Mouse (Mus musculus) midbrain, embryonic 14.5 days (tissue): Measurements from ENCODE around the gene Kpna2. TPM values are rescaled to one million over a fixed set of nuclear protein-coding genes. Genes with fewer than 3 reads are reported as not detected.
"Not testable (repeated sequence)": the region's sequence is repeated elsewhere in the genome, so short reads cannot be mapped to it uniquely, and the experiment has no call there.

Experiments
- ATAC-seq: fragments of 200-750 bp; cut with Nextera tagmentation; 2 replicates; pipeline ENCODE4 v1.8.0; 2017; ENCODE audit warnings: moderate number of reproducible peaks, moderate library complexity; ENCODE audit not compliant: low FRiP score, low TSS enrichment
- DNase-seq: peaks from one replicate; pipeline ENCODE4 v3.0.0-alpha.2; 2015
- H3K27ac ChIP-seq: fragments of 300-500 bp; sonication (generic); replicated peaks from 2 replicates; pipeline ENCODE4 v1.5.1; 2014; ENCODE audit warnings: mild to moderate bottlenecking, low read depth, low read length, moderate library complexity
- H3K27me3 ChIP-seq: fragments of 300-500 bp; sonication (generic); 2 replicates; pipeline ENCODE4 v1.6.1; 2014; ENCODE audit warnings: low read length, control low read depth, mixed read lengths; ENCODE audit not compliant: control insufficient read depth, insufficient read depth
- H3K36me3 ChIP-seq: fragments of 300-500 bp; sonication (generic); 2 replicates; pipeline ENCODE4 v1.6.1; 2014; ENCODE audit warnings: low read length, control low read depth; ENCODE audit not compliant: control insufficient read depth, insufficient read depth
- H3K4me1 ChIP-seq: fragments of 300-500 bp; sonication (generic); 2 replicates; pipeline ENCODE4 v1.6.1; 2014; ENCODE audit warnings: mild to moderate bottlenecking, antibody characterized with exemption, low read length, control low read depth; ENCODE audit not compliant: control insufficient read depth, insufficient read depth
- H3K4me2 ChIP-seq: fragments of 300-500 bp; sonication (generic); 2 replicates; pipeline ENCODE4 v1.6.1; 2014; ENCODE audit warnings: mild to moderate bottlenecking, low read length, moderate library complexity
- H3K4me3 ChIP-seq: fragments of 300-500 bp; sonication (generic); replicated peaks from 2 replicates; pipeline ENCODE4 v1.5.1; 2014; ENCODE audit warnings: low read depth, low read length
- H3K9ac ChIP-seq: fragments of 300-500 bp; sonication (generic); replicated peaks from 2 replicates; pipeline ENCODE4 v1.6.1; 2014; ENCODE audit warnings: mild to moderate bottlenecking, low read length, moderate library complexity
- H3K9me3 ChIP-seq: fragments of 300-500 bp; sonication (generic); 2 replicates; pipeline ENCODE4 v1.6.1; 2016; ENCODE audit warnings: low read length, control low read depth, mixed read lengths; ENCODE audit not compliant: control insufficient read depth
- WGBS: fragments of 180-500 bp; shearing (Covaris S2); extraction: QIAGEN DNeasy Blood & Tissue Kit; methylation state at CpG from one replicate; pipeline ENCODE4 v1.1.7; 2014; 5-methylcytosine and 5-hydroxymethylcytosine counted together
- polyA plus RNA-seq: library from polyadenylated mRNA; unstranded; fragments of >200 nt; fragmentation: Nextera tagmentation; extraction: Ambion mirVana; gene quantifications from 2 replicates; pipeline ENCODE4 v1.2.1, GENCODE M21; 2014

The Kpna2 gene
- polyA plus RNA-seq, 1 experiment from 2014 or later, result 206 TPM

- Histone ChIP-seq H3K36me3 (peaks cover 20% of the 10 kb centered on the region), H3K27me3 (no peaks in the 10 kb centered on the region), H3K27ac (peak overlapping the region; percentile 90), H3K9me3 (no peaks in the 10 kb centered on the region), H3K9ac (peak overlapping the region; percentile 60), H3K4me2 (peak overlapping the region; percentile 65), H3K4me3 (peak overlapping the region; percentile 90), H3K4me1 (peaks cover 6% of the 10 kb centered on the region; the same call in 1 of the 2 replicates)
- ATAC-seq, result no peak
- no peak for DNase-seq
- 81% methylated on average over 9 of the region's 9 CpGs for WGBS
These were observed 690 bp upstream of the Kpna2 start for GRCm38 (mm10) chr11:106999949-107000513.

GRCm38 (mm10) chr11:106998651-106999150, 640 bp downstream of the Kpna2 start:
- Histone ChIP-seq H3K4me3 (peak overlapping the region; percentile 90), H3K4me2 (peak overlapping the region; percentile 65), H3K27me3 (no peaks in the 10 kb centered on the region), H3K4me1 (peaks cover 6% of the 10 kb centered on the region; the same call in 1 of the 2 replicates), H3K9ac (peak overlapping the region; percentile 79), H3K36me3 (peaks cover 33% of the 10 kb centered on the region), H3K27ac (peak overlapping the region; percentile 77), H3K9me3 (no peaks in the 10 kb centered on the region)
- ATAC-seq (peak; percentile 35), DNase-seq (peak; percentile 60)
- under 1% methylated on average over 26 of the region's 26 CpGs for WGBS

- ATAC-seq (no peak), DNase-seq (no peak)
- Histone ChIP-seq H3K27ac (peak overlapping the region; percentile 77; the same call in 1 of the 2 replicates), H3K9me3 (no peaks in the 10 kb centered on the region), H3K27me3 (no peaks in the 10 kb centered on the region), H3K4me2 (peak overlapping the region; percentile 65), H3K36me3 (peaks cover 39% of the 10 kb centered on the region), H3K4me3 (peak overlapping the region; percentile 90), H3K4me1 (peaks cover 6% of the 10 kb centered on the region; the same call in 1 of the 2 replicates), H3K9ac (peak overlapping the region; percentile 79)
- 9% methylated on average over 5 of the region's 5 CpGs for WGBS
These were observed 1.4 kb downstream of the Kpna2 start for GRCm38 (mm10) chr11:106997976-106998375.

- ATAC-seq, DNase-seq, H3K4me2 ChIP-seq, H3K4me3 ChIP-seq, H3K27ac ChIP-seq, H3K9ac ChIP-seq, H3K4me1 ChIP-seq, H3K27me3 ChIP-seq, H3K9me3 ChIP-seq: not testable (repeated sequence)
- 97% methylated on average over 7 of the region's 7 CpGs for WGBS
- H3K36me3 ChIP-seq, result peaks cover 48% of the 10 kb centered on the region
These were observed 2.8 kb downstream of the Kpna2 start for GRCm38 (mm10) chr11:106996492-106996891.

- Histone ChIP-seq H3K4me1 (peaks cover 6% of the 10 kb centered on the region; the same call in 1 of the 2 replicates), H3K9ac (no peak overlapping the region), H3K36me3 (peaks cover 62% of the 10 kb centered on the region), H3K27me3 (no peaks in the 10 kb centered on the region), H3K27ac (no peak overlapping the region), H3K9me3 (no peaks in the 10 kb centered on the region), H3K4me2 (no peak overlapping the region), H3K4me3 (no peak overlapping the region)
- ATAC-seq, result no peak
- 85% methylated on average over 3 of the region's 3 CpGs for WGBS
- no peak for DNase-seq
These were observed 4.9 kb downstream of the Kpna2 start for GRCm38 (mm10) chr11:106994246-106995085.

- DNase-seq (no peak), ATAC-seq (no peak)
- Histone ChIP-seq H3K4me3 (no peak overlapping the region), H3K4me1 (no peaks in the 10 kb centered on the region), H3K9me3 (no peaks in the 10 kb centered on the region), H3K4me2 (no peak overlapping the region), H3K36me3 (peaks cover 41% of the 10 kb centered on the region), H3K27ac (no peak overlapping the region), H3K27me3 (no peaks in the 10 kb centered on the region), H3K9ac (no peak overlapping the region)
- 83% methylated on average over 2 of the region's 2 CpGs for WGBS
These were observed 12.0 kb downstream of the Kpna2 start for GRCm38 (mm10) chr11:106987384-106987783.

- WGBS, result 91% methylated on average over 9 of the region's 9 CpGs
These were observed 13.2 kb downstream of the Kpna2 start for GRCm38 (mm10) chr11:106985979-106986604.

GRCm38 (mm10) chr11:106982351-106982750, 17.0 kb downstream of the Kpna2 start:
- ATAC-seq (no peak), DNase-seq (no peak)
- no peaks in the 10 kb centered on the region for H3K4me1 ChIP-seq
- no peak overlapping the region for H3K9ac ChIP-seq
- no peak overlapping the region for H3K27ac ChIP-seq
- H3K4me3 ChIP-seq, result no peak overlapping the region
- H3K9me3 ChIP-seq, result no peaks in the 10 kb centered on the region
- H3K4me2 ChIP-seq, result no peak overlapping the region
- H3K36me3 ChIP-seq, result peaks cover 4% of the 10 kb centered on the region
- H3K27me3 ChIP-seq, result no peaks in the 10 kb centered on the region
- 76% methylated on average over 5 of the region's 5 CpGs for WGBS

More at GRCm38 (mm10) chr11:106985979-106986604, 13.2 kb downstream of the Kpna2 start:
- H3K27ac ChIP-seq, H3K4me2 ChIP-seq, H3K9ac ChIP-seq, H3K27me3 ChIP-seq, H3K4me1 ChIP-seq, DNase-seq, H3K9me3 ChIP-seq, ATAC-seq, H3K4me3 ChIP-seq: not testable (repeated sequence)
- peaks cover 32% of the 10 kb centered on the region for H3K36me3 ChIP-seq
